Mouse (Mus musculus): ENCODE data around the gene Fam124a. TPM values are rescaled to one million over a fixed set of nuclear protein-coding genes. Genes with fewer than 3 reads are reported as not detected.

The Fam124a gene
- 30.5 and 31.9 TPM in 2 replicates for polyA plus RNA-seq (2012; rRNA removed)

GRCm38 (mm10) chr14:62555309-62555829 is at the start of gene Fam124a:
Fam124a (plus strand) TSS chr14:62555737.

GRCm38 (mm10) chr14:62566821-62567220 is 11.3 kb downstream of the Fam124a start, which contains the start of gene Gm4131:
Gm4131 (minus strand) TSS chr14:62566921.

Other genes with a start within 250 kb of the Fam124a start
- gene Gucy1b2, start 99.4 kb upstream of the Fam124a start, polyA plus RNA-seq (2012; rRNA removed), result 1.2 and 2.4 TPM in 2 replicates
- gene Gm4131, start 11.2 kb downstream of the Fam124a start, polyA plus RNA-seq (2012; rRNA removed), result not detected in 2 replicates
- 0.11 TPM in 1 of 2 replicates, not detected in the other for gene Serpine3, start 107.9 kb downstream of the Fam124a start, polyA plus RNA-seq (2012; rRNA removed)
- 16.5 and 17.1 TPM in 2 replicates for gene Ints6, start 205.4 kb downstream of the Fam124a start, polyA plus RNA-seq (2012; rRNA removed)